Comparison of ENCODE assay signal across 9 mouse cellular contexts in genomic region chr3:9067048-9067447, GRCm38 (mm10).
A peak's percentile ranks its signal among the peaks of the same experiment; 100 is the strongest.
DNase-seq lines count a peak whose midpoint lies in the region; ATAC-seq and TF ChIP-seq lines count a peak whose summit lies in the region.
"Had no signal": no experiment of that assay in that cellular context is flagged by ENCODE, and none has a peak within 500 bp of the region (broad histone marks: within the 10 kb centered on the region; RNA-seq: fewer than 3 reads in every experiment).

No protein-coding gene starts in this region.

- H3K27me3 ChIP-seq in midbrain, embryonic 15.5 days (replicated peaks), result no peaks in the 10 kb centered on the region
- no peaks in the 10 kb centered on the region for H3K27me3 ChIP-seq in small intestine, adult 2 months (ENCODE audit: control insufficient read depth, insufficient read depth, low read length)
- H3K27me3 ChIP-seq: lung, embryonic 15.5 days had no signal

- H3K4me1 ChIP-seq in midbrain, embryonic 15.5 days, result no peaks in the 10 kb centered on the region
- H3K4me1 ChIP-seq in small intestine, adult 2 months (ENCODE audit: control insufficient read depth, insufficient read depth, insufficient read length, low read length), result peaks cover 7% of the 10 kb centered on the region
- H3K4me1 ChIP-seq: lung, embryonic 15.5 days had no signal

- no peak overlapping the region for H3K27ac ChIP-seq in midbrain, embryonic 15.5 days
- no peak overlapping the region for H3K27ac ChIP-seq in small intestine, adult 2 months (ENCODE audit: insufficient read depth, low read depth, low read length)
- H3K27ac ChIP-seq: lung, embryonic 15.5 days had no signal

- H3K4me3 ChIP-seq in midbrain, embryonic 15.5 days, result no peak overlapping the region
- no peak overlapping the region for H3K4me3 ChIP-seq in small intestine, adult 2 months (ENCODE audit: low read depth, low read length)
- H3K4me3 ChIP-seq: lung, embryonic 15.5 days had no signal

- ATAC-seq in activated CD4-positive, CD25-positive, alpha-beta regulatory T cell, adult 4 months, result peak; percentile 43
- peak; percentile 75 for ATAC-seq in inflammation-experienced regulatory T-cells, adult 6 months
- peak; percentile 65; the same call in 1 of the 2 replicates for ATAC-seq in midbrain, embryonic 15.5 days (replicated peaks)
- no peak for ATAC-seq in erythroblast, adult 5-6 weeks (replicated peaks; ENCODE audit: low FRiP score, poor library complexity, severe bottlenecking)

- H3K36me3 ChIP-seq in midbrain, embryonic 15.5 days (replicated peaks), result no peaks in the 10 kb centered on the region
- no peaks in the 10 kb centered on the region for H3K36me3 ChIP-seq in small intestine, adult 2 months (ENCODE audit: control insufficient read depth, insufficient read depth, low read length)
- H3K36me3 ChIP-seq: lung, embryonic 15.5 days had no signal

- no peak overlapping the region for H3K9ac ChIP-seq in midbrain, embryonic 15.5 days
- H3K9ac ChIP-seq: lung, embryonic 15.5 days had no signal

- TF ChIP-seq CTCF in small intestine, adult 2 months (IDR thresholded peaks at IDR 0.05; ENCODE audit: extremely low read depth, insufficient read length, insufficient replicate concordance, low read depth, low read length), result peak; percentile 79

- H3K4me2 ChIP-seq in midbrain, embryonic 15.5 days, result no peak overlapping the region
- H3K4me2 ChIP-seq: lung, embryonic 15.5 days had no signal

- WGBS in midbrain, embryonic 15.5 days, result 3% methylated on average over 12 of the region's 12 CpGs
- WGBS in small intestine, adult 2 months, result 2% methylated on average over 12 of the region's 12 CpGs

- peak; percentile 78 for DNase-seq in cerebellum, adult 9-11 months
- DNase-seq in frontal cortex, postnatal 36 days (ENCODE audit: low spot score in 2 of 2), result peak; percentile 82 to 85
- DNase-seq in left cerebral cortex, postnatal 14 days (ENCODE audit: low spot score in 2 of 2), result peak; percentile 78 to 89

- TF ChIP-seq POLR2A in small intestine, adult 2 months (IDR thresholded peaks at IDR 0.05; ENCODE audit: low read depth, low read length), result no peak

- intact Hi-C loops in left cerebral cortex, postnatal 14 days (cut with DNase I), result loop anchor here (5.0 to 10.0 kb wide), 2 partner anchors 100 to 472 kb away; no protein-coding TSS in a partner anchor

- no peaks in the 10 kb centered on the region for H3K9me3 ChIP-seq in midbrain, embryonic 15.5 days
- H3K9me3 ChIP-seq: lung, embryonic 15.5 days had no signal
